Mouse (Mus musculus) lung, postnatal 14 days (tissue): ENCODE measurements around the gene Tnks2.
"Not testable (repeated sequence)": the region's sequence is repeated elsewhere in the genome, so short reads cannot be mapped to it uniquely, and the experiment has no call there.

Source experiments
- DNase-seq: peaks from one replicate; pipeline ENCODE4 v3.0.0; 2021

Tnks2 gene

DNA sequence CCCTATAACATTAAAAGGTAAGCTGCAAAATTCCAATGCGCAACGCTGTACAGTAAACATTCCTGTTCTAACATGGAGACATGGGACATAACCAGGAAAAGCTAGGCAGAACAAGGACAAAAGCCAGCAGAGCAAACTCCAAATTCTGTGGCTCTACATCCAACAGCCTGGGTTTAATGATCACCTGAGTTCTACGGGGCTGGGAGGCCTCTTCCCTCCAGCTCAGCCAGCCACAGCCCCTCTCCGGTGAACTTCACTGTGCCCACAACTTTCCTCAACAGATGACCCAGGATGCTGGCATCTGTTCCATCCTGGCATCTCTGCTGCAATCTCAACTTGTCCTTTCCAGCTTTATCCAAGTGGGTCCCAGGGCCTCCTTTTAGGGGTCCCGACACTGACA lies 6.4 kb upstream of the Tnks2 start:
- DNase-seq = no peak

DNA sequence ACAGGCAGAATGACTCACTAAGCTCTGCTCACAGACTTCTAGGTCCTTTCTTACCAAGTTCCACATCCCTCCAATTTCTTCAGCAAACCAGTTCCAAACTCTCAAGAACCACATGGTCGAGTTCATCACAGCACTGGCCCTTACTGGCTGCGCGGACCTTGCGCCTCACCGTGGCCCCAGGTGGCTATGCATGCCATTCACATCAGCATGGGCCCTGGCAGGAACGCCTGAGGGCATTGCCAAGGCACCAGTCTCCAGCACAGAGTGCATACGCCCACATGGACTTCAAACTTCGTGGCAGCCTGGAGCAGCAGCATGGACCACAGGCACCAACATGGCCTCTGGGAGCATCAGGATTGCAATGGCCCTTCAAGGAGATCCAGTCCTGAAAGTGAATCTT lies 5.7 kb upstream of the Tnks2 start:
- DNase-seq = no peak

DNA sequence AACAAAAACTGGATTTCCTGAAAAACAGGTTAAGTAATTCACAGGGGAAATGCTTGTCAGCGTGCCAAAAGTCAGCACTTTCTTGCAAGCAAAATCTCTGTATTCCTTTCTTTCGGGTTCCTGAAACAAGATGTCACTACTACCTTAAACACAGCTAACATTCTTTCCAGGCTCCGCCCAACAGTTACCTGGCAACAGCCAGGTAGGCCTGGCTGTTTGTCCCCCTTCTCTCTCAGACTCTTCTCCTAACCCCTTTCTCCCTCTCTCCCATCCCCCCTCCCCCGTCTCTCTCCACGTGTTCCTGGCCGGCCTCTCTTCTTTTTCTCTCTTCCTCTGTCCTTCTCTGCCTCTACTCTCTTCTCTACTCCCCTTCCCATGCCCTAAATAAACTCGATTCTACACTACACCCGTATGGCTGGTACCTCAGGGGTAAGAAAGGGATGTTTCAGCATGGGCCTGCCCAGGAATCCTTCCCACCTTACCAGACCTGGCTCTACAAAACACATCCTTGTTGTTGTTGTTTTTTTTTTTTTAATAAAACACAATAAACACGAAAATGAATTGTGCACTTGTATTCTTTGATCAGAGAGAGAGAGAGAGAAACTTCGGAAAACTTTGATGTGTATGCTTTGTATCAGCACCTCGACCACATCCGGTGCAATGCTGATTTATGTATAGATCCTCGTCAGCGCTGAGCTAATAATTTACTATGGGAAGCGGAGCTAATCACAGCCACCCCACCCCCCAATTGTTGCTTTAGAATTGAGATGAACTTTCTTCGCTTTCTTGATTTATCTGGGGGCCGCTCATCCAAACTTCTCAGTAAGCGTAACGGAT lies 863 bp upstream of the Tnks2 start:
- DNase-seq = peak; percentile 44

DNA sequence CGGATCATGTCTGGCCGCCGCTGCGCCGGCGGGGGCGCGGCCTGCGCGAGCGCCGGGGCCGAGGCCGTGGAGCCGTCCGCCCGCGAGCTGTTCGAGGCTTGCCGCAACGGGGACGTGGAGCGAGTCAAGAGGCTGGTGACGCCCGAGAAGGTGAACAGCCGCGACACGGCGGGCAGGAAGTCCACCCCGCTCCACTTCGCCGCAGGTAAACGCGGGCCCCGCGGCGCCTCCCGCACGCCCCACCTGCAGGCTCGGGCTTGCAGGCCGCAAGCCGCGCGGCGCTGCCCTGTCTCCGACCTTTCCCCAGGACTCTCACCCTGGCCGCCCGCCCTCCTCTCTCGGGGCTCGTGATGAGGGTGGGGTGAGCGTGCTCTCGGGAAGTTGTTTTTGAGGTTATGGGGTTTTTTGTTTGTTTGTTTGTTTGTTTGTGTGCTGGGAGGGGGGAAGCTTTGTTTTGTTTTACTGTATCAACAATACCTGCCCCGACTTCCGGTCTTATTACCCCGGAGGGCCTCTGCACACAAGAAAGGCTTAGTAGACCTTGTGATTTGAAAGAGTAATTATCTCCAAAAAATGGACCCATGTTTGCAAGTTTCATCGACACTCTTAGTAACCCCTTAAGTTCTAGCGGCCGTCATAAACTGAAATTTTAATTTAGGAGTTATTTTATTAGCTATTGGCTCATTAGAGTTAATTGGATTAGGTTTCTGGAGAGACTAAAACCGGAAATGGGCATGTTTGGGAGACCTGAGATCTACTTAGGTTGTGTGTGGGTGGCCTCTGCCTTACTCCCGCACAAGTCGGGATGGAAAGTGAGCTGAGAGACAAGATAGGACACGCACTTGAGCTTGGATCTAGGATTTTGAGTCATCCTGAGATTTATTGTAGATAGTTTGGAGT lies 750 bp downstream of the Tnks2 start:
- peak; percentile 46 for DNase-seq

DNA sequence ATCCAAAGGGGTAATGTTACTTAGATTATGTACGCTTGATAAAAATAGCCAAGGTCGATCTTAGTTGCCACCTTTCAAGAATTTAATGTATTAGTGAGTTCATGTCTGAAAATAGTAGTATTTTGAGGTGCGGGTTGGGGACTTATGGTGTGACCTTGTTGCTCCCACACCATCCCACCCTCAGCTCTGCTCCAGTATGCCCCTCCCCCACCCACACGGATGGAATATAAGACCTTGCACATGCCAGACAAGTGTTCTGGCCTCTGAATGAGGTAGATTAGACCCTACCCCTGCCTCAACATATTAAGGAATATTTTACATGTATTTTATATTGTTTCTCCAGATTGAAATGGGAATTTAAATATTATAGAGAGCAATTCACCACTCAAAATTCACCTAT lies 2.0 kb downstream of the Tnks2 start:
- DNase-seq = no peak

DNA sequence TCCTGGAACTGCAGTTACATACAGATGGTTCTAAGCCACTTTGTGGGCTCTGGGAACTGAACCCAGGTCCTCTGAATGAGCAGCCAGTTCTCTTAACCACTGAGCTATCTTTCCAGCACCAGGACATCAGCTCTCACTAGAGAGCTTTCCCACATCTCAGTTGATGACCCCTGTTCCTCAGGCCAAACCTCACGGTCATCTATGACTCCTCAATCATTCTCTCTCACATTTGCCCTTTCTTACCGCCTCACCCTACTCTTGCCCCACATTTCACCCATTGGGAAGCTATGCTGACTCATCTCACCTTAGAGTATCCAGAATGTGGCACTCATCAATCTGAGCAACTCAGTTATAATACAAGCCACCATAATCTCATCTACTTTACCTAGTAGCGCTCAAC lies 6.3 kb downstream of the Tnks2 start:
- no peak for DNase-seq

DNA sequence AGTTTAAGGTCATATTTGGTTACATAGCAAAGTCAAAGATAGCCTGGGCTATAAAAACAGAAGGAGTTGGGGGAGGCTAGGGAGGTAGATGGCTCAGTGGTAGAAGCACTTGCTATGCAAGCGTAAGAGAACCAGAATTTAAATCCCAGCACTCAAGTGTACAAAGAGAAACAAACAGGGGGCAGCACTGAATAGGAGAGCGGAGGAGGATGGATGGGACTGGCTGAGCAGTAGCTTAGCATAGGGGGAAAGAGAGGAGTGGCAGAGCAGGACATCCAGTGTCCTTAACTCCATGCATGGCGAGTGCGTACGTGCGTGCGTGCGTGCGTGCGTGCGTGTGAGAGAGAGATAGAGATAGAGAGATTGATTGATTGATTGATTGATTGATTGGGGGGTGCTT lies 9.8 kb downstream of the Tnks2 start:
- no peak for DNase-seq

DNA sequence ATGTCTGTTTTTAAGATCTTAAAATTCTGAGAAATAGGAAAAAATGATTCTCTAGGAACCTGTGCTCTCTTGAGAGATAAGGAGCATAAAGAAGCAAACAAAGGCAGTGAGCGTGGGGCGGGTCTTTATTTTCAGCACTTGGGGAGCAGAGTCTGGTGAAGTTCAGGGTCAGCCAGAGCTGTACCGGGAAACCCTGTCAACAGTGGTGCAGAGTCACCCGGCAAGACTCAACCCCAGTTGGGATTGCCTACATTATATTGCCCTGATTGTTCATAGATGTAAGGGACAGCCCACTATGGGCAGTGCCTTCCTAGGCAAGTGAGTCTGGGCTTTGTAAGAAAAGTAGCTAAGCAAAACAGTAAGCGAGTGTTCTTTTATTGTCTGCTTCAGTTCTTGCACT lies 11.9 kb downstream of the Tnks2 start:
- no peak for DNase-seq

DNA sequence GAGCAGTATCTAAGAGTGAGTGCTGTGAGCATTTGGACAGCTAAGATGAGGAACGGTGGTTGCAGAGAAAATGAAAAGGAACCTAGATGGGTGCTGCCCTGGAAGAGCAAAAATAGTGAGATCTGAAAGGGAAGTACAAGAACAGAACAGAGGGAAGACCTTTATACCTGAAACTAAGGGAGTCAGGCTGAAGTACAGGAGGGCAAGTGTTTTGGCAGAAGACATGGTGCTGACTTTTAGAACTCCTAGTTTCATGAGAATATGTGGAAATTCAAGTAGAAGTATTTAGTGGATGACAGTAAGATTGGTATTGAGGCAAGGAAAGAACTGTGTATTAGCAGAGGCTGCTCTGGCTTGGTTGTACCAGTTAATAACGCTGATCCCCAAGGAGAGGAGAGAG lies 19.8 kb downstream of the Tnks2 start:
- no peak for DNase-seq

DNA sequence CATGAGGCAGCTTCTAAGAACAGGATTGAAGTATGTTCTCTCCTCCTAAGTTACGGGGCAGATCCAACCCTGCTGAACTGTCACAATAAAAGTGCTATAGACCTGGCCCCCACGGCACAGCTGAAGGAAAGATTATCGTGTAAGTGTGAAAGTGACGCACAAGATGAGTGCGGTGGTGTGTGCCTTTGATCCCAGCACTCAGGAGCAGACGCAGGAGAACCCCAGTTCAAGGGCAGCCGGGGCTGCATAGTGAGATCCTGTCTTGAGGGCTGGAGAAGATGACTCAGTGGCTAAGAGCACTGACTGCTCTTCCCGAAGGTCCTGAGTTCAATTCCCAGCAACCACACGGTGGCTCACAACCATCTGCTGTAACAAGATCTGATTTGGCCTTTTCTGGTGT lies 23.8 kb downstream of the Tnks2 start:
- DNase-seq = no peak

DNA sequence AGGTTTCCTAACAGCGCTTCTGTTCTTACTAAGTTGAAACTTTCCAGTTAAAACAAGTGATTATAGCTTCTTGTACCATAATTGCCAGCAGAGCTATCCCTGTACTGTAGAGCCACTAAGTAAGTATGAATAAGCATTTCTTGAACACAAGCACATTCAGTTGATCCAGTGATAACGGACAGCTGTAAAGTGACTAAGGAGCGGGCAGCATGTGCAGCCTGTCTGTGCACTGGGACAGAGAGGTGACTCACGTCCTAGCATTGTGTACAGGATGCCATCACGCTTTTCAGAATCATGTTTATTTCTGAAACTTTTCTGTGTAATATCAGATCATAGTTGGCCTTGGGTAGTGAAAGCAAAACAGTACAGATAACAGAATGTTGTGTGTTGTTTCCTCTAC lies 26.4 kb downstream of the Tnks2 start:
- DNase-seq = no peak

DNA sequence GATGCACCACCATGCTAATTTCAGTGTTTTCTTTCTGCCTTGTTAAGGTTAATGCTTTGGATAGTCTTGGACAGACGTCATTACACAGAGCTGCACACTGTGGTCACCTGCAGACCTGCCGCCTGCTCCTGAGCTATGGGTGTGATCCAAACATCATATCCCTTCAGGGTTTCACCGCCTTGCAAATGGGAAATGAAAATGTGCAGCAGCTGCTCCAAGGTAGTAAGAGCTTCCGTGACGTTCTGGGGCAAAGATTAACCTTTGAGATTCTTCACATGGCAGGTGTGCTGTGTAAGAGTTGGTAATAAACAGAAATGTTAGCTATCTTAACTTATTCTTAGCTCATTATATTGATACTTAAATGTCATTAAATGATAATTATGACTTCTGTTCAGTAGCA lies 31.9 kb downstream of the Tnks2 start:
- no peak for DNase-seq

DNA sequence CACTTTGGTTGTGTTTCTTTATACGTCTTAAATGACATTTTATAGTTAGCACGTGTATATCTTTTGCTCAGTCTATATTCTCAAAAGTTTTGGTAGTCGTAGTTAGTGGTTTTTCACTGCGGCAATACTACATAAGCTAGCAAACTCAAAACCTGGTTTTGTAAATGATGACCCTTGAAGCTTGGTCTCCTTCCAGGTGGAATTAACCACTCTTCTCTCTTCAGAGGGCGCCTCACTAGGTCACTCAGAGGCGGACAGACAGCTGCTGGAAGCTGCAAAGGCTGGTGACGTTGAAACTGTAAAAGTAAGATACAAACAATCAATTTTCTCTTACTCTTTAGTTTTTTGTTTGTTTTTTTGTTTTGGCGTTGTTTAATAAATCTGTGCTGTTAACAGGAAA lies 33.4 kb downstream of the Tnks2 start:
- DNase-seq = no peak

DNA sequence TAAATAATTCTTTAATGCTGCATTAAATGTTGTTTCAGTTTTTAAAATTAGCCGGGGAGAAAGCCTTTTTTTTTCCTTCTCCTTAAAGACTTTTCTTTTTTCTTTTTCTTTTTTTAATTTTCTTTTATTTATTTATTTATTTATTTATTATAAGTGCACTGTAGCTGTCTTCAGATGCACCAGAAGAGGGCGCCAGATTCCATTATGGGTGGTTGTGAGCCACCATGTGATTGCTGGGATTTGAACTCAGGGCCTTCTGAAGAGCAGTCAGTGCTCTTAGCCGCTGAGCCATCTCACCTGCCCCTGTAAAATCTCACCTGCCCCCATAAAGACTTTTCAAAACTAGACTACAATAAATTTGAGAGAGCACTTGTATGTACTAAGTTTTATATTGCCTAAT lies 34.6 kb downstream of the Tnks2 start:
- not testable (repeated sequence) for DNase-seq

DNA sequence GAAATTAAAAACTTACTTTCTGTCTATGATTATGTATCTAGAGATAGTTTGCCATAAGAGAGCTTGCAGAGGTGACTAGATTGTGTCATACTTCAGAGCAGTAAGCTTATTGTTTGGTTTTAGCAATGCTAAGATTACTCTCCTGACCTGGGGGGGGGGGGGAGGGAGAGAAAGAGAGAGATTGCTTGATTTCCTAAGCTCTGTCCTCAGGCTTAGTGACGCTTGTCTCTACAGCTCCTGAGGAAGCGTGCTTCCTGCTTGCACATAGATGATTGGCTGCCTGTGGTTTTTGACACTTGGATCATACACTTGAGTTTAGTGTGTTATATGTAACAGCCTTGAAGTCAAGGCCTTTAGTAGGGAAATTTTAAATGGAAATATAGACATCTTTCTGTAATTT lies 40.6 kb downstream of the Tnks2 start:
- DNase-seq = no peak

DNA sequence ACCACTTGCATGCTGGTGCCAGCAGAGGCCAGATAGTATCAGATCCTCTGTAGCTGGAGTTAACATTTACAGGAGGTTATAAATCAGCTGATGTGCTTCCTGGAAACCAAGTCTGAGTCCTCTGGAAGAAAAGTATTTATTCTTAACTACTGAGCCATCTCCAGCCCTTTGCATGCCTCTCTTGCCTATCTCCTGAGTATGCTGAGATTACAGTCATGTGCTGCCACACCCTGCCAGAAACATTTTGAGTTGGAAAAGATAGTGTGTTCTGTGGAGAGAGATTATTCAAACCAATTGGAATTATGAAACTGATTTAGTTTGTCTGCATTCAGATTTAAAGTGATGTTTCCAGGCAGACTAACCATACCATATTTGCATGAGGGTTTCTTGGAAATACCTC lies 43.3 kb downstream of the Tnks2 start:
- DNase-seq = no peak

DNA sequence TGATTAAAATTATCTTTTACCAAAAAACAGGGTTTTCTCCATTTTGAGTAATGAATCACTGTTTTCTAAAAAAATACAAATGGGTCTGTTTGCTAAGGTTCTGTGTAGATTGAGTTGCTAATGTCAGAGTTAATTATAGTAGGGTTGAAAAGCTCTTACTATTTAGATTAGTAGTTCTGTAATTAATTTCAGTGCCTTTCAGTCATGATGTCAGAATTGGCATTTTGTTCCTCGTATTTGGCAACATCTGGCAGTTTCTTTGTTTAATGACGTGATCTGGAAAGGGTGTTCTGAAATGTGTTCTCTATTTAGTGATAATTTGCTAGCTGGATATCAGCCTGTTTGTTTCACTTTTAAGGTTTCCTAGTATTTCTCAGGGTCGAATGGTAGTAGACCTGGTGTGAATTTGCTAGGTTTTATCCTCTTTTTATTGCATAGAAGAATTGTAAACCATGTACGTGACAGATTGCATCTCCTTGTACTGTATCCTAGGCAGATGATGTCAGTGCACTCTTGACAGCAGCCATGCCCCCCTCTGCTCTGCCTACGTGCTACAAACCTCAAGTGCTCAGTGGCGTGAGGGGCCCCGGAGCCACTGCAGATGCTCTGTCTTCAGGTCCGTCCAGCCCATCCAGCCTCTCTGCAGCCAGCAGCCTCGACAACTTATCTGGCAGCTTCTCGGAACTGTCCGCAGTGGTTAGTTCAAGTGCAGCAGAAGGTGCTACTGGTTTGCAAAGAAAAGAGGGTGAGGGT lies 44.9 kb downstream of the Tnks2 start:
- no peak for DNase-seq

DNA sequence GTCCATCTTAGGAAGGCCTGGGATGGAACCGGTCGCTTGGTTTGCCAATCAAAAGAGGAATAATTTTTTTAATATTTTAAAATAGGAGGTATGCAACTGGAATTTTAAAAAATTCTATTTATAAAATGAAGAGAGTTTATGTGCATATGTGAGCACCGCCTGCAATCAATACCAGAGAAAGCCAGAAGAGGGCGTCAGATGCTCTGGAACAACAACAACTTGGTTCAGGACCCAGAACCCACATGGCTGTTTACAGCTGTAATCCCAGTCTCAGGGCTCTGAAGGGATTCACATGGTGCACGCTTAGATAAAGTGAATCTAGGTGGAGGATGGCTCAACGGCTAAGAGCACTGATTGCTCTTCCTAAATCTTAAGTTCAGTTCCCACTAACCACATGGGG lies 49.1 kb downstream of the Tnks2 start:
- DNase-seq = peak; percentile 47

DNA sequence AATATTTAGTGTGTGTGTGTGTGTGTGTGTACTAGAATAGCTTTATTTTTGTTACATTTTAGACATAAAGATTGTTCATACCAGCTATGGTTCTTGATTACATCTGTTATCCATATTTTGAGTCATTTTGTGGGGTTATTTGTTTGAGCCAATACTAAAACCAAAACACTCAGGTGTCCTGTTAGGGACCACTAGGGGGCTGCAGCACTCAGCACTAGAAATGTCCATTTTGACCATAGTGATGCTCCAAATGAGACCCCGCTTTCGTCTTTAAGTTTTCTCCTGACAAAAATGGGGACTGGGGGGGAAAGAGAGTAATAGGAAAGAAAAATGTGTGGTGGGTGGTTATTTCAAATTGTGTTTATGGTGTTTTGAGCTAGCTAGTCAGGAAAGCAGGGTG lies 52.3 kb downstream of the Tnks2 start:
- DNase-seq = no peak

DNA sequence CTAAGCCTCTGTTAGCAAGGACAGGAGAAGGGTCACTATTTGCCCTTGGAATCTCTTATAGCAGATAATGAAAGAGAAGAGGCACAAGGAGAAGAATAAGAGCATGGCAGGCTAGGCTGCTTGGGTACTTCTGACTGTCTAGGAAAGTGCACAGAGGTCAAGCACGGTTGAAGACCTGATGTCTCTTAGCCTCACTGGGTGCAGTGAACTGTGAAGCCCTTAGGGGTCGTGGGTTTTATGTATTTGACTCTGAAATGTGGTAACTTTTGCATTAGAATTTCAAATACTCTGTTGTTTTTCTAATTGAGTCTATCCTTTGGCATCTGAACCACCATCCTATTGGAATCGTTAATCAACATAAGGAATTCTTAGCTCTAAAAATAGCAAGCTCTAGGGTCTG lies 53.7 kb downstream of the Tnks2 start:
- DNase-seq = no peak

DNA sequence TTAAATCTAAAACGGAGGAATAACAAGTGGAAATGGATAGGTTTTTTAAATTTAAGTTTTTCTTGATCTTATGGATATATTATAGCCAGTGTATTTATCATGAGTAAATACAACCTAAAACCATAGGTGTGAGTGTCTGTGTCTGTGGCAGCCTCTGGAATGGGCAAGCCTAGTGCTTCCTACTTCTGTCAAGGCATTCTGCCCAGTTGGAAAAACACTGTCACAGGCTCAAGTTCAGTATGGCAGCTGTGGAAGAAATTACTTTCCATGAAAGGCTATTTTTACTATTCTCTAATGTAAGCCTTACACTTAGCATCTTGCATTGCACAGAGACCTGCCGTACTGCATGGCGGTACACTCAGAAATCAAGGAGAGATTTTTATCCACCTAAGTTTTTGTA lies 57.7 kb downstream of the Tnks2 start:
- DNase-seq = no peak

DNA sequence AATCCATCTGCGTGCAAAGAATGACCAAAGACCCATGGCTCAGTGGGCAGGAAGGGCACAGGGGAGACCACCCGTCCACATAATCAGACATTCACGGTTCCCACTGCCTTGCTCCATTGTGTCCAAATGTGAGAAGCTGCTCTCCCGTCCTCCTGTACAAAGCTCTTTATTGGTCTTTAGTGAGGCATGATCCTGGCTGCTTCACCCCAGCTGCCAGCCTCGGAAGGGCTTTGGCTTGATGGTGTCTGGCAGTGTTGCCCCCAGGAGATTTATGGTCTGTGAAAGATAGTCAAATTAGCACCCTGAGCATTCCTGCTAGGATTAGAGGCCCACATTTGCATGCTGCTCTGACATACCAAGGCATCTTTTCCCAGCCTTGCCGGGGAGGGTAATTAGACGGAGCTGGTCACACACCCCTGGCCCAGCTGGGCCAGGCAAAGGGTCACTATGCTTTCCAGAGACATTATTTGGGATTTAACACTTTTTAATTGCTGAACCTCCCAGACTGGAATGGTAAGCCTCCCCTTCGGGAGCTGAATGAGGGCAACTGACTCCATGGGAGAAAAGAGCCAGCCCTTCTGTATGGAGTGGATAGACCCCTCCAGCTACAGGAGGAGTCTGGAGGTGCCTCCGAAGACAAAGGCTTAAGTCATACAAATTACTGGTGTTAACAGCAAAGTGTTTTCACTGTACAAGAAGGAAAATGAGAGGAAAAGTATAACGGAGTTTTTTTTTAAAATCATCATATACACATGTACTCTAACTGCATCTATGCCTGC lies 62.9 kb downstream of the Tnks2 start:
- DNase-seq = no peak

DNA sequence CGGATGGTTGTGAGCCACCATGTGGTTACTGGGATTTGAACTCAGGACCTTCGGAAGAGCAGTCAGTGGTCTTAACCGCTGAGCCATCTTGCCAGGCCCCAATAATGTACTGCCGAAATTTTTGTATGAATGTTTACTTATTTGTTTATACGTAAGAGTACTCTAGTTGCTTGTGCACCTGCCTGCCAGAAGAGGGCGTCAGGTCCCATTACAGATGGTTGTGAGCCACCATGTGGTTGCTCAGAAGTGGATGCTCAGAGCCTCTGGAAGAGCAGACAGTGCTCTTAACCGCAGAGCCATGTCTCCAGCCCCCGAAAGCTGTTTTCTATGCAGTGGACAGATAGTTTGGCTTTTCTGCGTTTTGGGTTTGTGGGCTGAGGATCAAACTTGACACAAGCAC lies 63.7 kb downstream of the Tnks2 start:
- peak; percentile 52 for DNase-seq
